Mouse (Mus musculus): Measurements from ENCODE around the gene Pnpla5. TPM values are rescaled to one million over a fixed set of nuclear protein-coding genes. Genes with fewer than 3 reads are reported as not detected.

The Pnpla5 gene
- total and polyA plus RNA-seq, 3 experiments = not detected

DNA sequence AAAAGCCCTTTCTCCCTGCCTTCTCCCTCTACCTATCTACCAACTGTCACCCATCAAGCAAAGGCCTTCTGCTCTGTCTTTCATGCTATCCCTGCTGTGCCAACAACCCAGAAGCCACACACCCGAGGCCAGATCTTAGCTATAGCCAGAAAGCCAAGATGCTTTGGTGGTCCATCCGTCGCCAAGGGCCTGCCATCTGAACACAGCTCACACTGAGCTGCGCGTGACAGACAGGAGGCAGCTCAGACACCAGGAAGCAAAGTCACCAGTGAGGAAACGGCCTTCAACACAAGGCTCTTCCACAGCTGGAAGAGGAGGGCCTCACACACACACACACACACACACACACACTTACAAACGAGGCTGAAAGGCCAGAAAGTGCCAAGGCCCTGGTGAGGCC lies 28.1 kb downstream of the Pnpla5 start:
- Histone ChIP-seq H3K4me2 (ENCODE audit: insufficient read depth, low read depth, poor library complexity, severe bottlenecking) (no peak overlapping the region), H3K79me2 (replicated peaks; ENCODE audit: control insufficient read depth, extremely low read depth, insufficient read depth, poor library complexity, severe bottlenecking) (no peaks in the 10 kb centered on the region), H3K9me3 (replicated peaks; ENCODE audit: low read length) (no peaks in the 10 kb centered on the region), H3K27me3 (replicated peaks) (peaks cover 70% of the 10 kb centered on the region), H3K27ac (ENCODE audit: insufficient read depth, low read depth) (no peak overlapping the region), H3K9ac (ENCODE audit: insufficient read depth, low read depth) (no peak overlapping the region), H3K4me1 (ENCODE audit: control insufficient read depth in 1 of 2, insufficient read depth in 2 of 2) (no peaks in the 10 kb centered on the region), H3K4me3 (replicated peaks in 1 of 3; ENCODE audit: low read depth in 2 of 3, low read length in 2 of 3, poor library complexity in 1 of 3) (no peak overlapping the region), H3K36me3 (replicated peaks in 1 of 2; ENCODE audit: control insufficient read depth in 1 of 2, insufficient read depth in 1 of 2, low read length in 1 of 2) (no peaks in the 10 kb centered on the region)
- TF ChIP-seq RCOR1 (conservative IDR thresholded peaks at IDR 0.05; ENCODE audit: low read depth, low read length) (no peak), JUN (IDR thresholded peaks at IDR 0.05; ENCODE audit: insufficient read depth, low read depth, low read length) (no peak), MYC (IDR thresholded peaks at IDR 0.05; ENCODE audit: low read depth, low read length) (no peak), IRF4 (IDR thresholded peaks at IDR 0.05; ENCODE audit: low read depth, low read length) (no peak), BHLHE40 (IDR thresholded peaks at IDR 0.05; ENCODE audit: low read depth, low read length) (no peak), E2F4 (IDR thresholded peaks at IDR 0.05; ENCODE audit: insufficient replicate concordance, low read depth, low read length) (no peak), CTCF (conservative IDR thresholded peaks at IDR 0.05 in 1 of 2, IDR thresholded peaks at IDR 0.05 in 1 of 2; ENCODE audit: low read depth in 2 of 2, low read length in 2 of 2) (no peak), ZC3H11A (IDR thresholded peaks at IDR 0.05; ENCODE audit: low read depth, low read length) (no peak), SMC3 (IDR thresholded peaks at IDR 0.05; ENCODE audit: low read depth, low read length) (no peak), ELF1 (IDR thresholded peaks at IDR 0.05; ENCODE audit: low read depth, low read length) (no peak), UBTF (IDR thresholded peaks at IDR 0.05; ENCODE audit: low read depth, low read length) (no peak), CHD1 (IDR thresholded peaks at IDR 0.05; ENCODE audit: low read depth, low read length) (no peak), USF1 (IDR thresholded peaks at IDR 0.05; ENCODE audit: low read depth, low read length) (no peak), ZMIZ1 (IDR thresholded peaks at IDR 0.05; ENCODE audit: low read depth, low read length) (no peak), HCFC1 (IDR thresholded peaks at IDR 0.05; ENCODE audit: low read depth, low read length) (no peak), USF2 (conservative IDR thresholded peaks at IDR 0.05; ENCODE audit: low read depth, low read length) (no peak), ZNF384 (IDR thresholded peaks at IDR 0.05; ENCODE audit: low read depth, low read length) (no peak), NELFE (IDR thresholded peaks at IDR 0.05; ENCODE audit: low read depth, low read length) (no peak), KAT2A (IDR thresholded peaks at IDR 0.05; ENCODE audit: insufficient replicate concordance, low read length) (no peak)
- in situ Hi-C loops (cut with MboI; ENCODE audit: low pct_ligation_motif_present, low pct_unique_long_range_greater_than_20kb, low sequenced_read_pairs) = no loop called here
- no peak for DNase-seq (ENCODE audit: extremely low read depth)
- dilution Hi-C loops (cut with MboI; ENCODE audit: extremely low pct_ligation_motif_present, extremely low pct_unique_long_range_greater_than_20kb, low sequenced_read_pairs) = no loop called here

- H3K4me3 ChIP-seq (replicated peaks in 1 of 3; ENCODE audit: low read depth in 2 of 3, low read length in 2 of 3, poor library complexity in 1 of 3) = no peak overlapping the region
- H3K27ac ChIP-seq (ENCODE audit: insufficient read depth, low read depth) = no peak overlapping the region
- H3K4me1 ChIP-seq (ENCODE audit: control insufficient read depth in 1 of 2, insufficient read depth in 2 of 2) = no peaks in the 10 kb centered on the region
- no peaks in the 10 kb centered on the region for H3K9me3 ChIP-seq (replicated peaks; ENCODE audit: low read length)
- TF ChIP-seq GABPA (IDR thresholded peaks at IDR 0.05; ENCODE audit: insufficient replicate concordance, low read depth, low read length) (no peak), HCFC1 (IDR thresholded peaks at IDR 0.05; ENCODE audit: low read depth, low read length) (no peak), IRF4 (IDR thresholded peaks at IDR 0.05; ENCODE audit: low read depth, low read length) (no peak), CTCF (conservative IDR thresholded peaks at IDR 0.05 in 1 of 2, IDR thresholded peaks at IDR 0.05 in 1 of 2; ENCODE audit: low read depth in 2 of 2, low read length in 2 of 2) (no peak), ZMIZ1 (IDR thresholded peaks at IDR 0.05; ENCODE audit: low read depth, low read length) (no peak), NRF1 (IDR thresholded peaks at IDR 0.05; ENCODE audit: low read depth, low read length) (no peak), KAT2A (IDR thresholded peaks at IDR 0.05; ENCODE audit: insufficient replicate concordance, low read length) (no peak), MAX (IDR thresholded peaks at IDR 0.05; ENCODE audit: low read length) (no peak), NELFE (IDR thresholded peaks at IDR 0.05; ENCODE audit: low read depth, low read length) (no peak), POLR2A (IDR thresholded peaks at IDR 0.05; ENCODE audit: low read depth, low read length) (no peak), ZC3H11A (IDR thresholded peaks at IDR 0.05; ENCODE audit: low read depth, low read length) (no peak), RCOR1 (conservative IDR thresholded peaks at IDR 0.05; ENCODE audit: low read depth, low read length) (no peak), ELF1 (IDR thresholded peaks at IDR 0.05; ENCODE audit: low read depth, low read length) (no peak)
- H3K36me3 ChIP-seq (replicated peaks in 1 of 2; ENCODE audit: control insufficient read depth in 1 of 2, insufficient read depth in 1 of 2, low read length in 1 of 2) = no peaks in the 10 kb centered on the region
- peaks cover 81% of the 10 kb centered on the region for H3K27me3 ChIP-seq (replicated peaks)
- H3K79me2 ChIP-seq (replicated peaks; ENCODE audit: control insufficient read depth, extremely low read depth, insufficient read depth, poor library complexity, severe bottlenecking) = no peaks in the 10 kb centered on the region
- DNase-seq (ENCODE audit: extremely low read depth) = no peak
- no peak overlapping the region for H3K9ac ChIP-seq (ENCODE audit: insufficient read depth, low read depth)
- H3K4me2 ChIP-seq (ENCODE audit: insufficient read depth, low read depth, poor library complexity, severe bottlenecking) = no peak overlapping the region
- dilution Hi-C loops (cut with MboI; ENCODE audit: extremely low pct_ligation_motif_present, extremely low pct_unique_long_range_greater_than_20kb, low sequenced_read_pairs) = no loop called here
- in situ Hi-C loops (cut with MboI; ENCODE audit: low pct_ligation_motif_present, low pct_unique_long_range_greater_than_20kb, low sequenced_read_pairs) = no loop called here
These were observed 36.2 kb downstream of the Pnpla5 start for GRCm38 (mm10) chr15:84086775-84087174.
